Mouse (Mus musculus): ENCODE results near the gene Wwc2.
A peak's percentile ranks its signal among the peaks of the same experiment; 100 is the strongest.
"Not testable (repeated sequence)": the region's sequence is repeated elsewhere in the genome, so short reads cannot be mapped to it uniquely, and the experiment has no call there.

Wwc2 gene

DNA sequence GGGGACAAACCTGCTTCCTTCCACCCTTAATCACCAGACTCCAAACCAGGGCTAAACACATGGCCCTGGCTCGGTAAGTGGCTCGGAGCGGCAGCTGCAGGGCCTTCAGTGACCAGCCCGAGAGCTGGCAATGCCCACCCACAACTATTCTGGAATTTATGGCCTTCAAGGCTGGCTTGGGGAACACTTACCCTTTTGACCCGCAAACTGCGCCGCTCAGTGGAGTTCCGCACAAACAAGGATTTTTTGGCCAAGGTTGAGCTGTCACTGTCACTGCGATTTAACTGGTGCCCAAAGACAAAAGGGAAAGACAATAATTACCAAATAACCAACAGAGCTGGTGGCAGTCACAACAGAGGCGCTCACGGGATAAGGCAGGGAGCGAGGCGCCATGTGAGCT lies 144.8 kb downstream of the Wwc2 start:
- DNase-seq: peak in 1 of 2 experiments; percentile 18

DNA sequence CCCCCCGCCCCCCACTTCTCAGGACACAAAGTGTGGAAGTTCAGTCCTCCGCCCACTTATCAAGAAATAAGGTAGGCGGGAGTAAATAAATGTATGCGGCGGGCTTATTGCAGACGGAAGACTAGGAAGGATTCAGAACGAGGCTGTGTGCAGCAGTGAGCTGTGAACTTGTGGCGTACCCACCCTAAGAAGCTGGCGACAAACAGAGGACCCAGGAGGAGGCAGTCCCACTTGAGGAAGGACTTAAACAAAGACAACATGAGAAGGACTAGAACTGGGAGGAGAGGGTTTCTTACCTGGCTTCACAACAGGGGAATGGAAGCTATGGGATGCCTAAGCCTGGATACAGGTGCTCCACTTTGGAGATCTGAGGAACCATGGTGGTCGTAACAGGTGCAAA lies 147.1 kb downstream of the Wwc2 start:
- no peak for DNase-seq

DNA sequence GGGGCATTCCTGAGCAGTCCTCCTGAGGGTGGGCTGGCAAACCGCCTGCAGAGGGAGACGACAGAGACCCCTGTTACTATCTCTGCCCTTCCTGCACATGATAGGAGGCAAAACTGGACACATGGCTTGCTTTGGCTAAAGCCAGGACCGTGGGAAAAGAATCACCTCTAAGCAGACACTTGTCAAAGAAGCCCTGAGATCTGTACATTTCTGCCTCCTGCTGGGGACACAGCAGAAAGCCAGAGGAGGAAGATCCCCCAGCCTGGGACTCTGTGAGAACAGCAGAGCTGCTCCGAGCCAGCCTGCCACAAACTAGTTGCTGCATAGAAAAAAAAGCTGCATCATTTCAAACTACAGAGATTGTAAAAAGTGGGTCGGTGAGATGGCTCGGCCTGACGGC lies 147.7 kb downstream of the Wwc2 start:
- no peak for DNase-seq

GRCm38 (mm10) chr8:47833944-47834343 lies 156.8 kb downstream of the Wwc2 start:
- no peak for DNase-seq

DNA sequence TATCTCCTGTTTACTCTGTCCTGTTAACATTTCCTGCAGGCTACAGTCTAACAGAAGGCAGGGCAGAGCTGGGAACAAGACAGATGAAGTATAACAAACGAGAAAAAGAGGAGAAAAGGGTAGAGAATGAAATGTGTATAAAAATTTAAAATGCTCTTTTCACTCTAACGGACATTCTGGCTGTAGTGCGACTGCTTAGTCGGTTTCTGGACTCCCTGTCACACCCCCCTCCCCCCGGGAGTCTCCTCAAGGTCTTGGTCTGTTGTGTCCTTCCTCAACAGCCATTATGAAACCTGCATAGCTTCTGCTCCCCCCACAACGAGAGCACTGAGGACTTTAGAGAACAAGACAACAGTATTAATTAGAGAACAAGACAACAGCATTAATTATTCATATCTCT lies 158.1 kb downstream of the Wwc2 start:
- no peak for DNase-seq

- DNase-seq: no peak
These were observed 163.8 kb downstream of the Wwc2 start for GRCm38 (mm10) chr8:47826911-47827310.

- DNase-seq: no peak
These were observed 165.1 kb downstream of the Wwc2 start for GRCm38 (mm10) chr8:47825596-47825995.

DNA sequence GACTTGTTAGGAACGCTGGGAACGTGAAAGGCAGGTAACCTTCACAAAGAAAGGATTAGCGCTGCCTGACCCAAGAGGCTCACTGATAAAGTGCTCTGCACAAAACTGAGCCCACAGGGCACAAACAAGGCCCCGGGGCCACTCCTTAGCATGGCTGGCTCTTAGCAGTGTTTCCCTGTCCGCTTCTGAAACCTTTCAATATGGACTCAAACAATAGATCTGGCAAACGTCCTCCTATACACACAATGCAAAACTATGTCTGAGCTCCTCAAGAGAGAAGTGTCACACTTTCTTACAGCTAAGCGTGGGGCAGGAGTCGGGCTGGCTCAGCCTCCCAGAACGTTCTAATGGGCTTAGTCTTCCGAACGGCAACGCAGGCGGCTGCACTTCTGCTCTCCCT lies 166.5 kb downstream of the Wwc2 start, which contains the start of gene Cldn22:
Gene Cldn22, plus strand, starts transcription at position 301 of the 400 bp plus-strand sequence.
- no peak for DNase-seq

DNA sequence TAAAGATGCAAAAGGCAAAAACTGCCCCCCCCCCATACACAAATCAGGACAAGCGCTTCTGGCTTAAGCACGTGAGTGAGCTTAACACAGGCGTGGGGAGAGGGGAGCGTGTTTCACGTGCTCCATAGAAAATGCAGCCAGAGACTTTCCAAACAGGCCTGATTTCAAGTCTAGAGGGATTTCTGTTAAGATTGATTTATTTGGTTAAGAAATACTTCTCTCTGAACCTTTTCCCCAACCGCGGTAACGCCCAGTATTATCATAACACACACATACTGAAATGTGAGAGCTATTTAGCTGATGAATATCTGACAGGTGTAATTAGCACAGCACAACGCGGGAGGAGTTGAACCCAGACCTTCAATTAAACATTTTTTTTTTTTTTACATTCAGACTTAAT lies 166.9 kb downstream of the Wwc2 start:
- no peak for DNase-seq

GRCm38 (mm10) chr8:47822541-47822940 lies 168.2 kb downstream of the Wwc2 start:
- not testable (repeated sequence) for DNase-seq

GRCm38 (mm10) chr8:47821843-47822242 lies 168.9 kb downstream of the Wwc2 start, which contains the start of gene Cldn24:
Gene Cldn24, plus strand, starts transcription at chr8:47822143.
- DNase-seq: no peak

DNA sequence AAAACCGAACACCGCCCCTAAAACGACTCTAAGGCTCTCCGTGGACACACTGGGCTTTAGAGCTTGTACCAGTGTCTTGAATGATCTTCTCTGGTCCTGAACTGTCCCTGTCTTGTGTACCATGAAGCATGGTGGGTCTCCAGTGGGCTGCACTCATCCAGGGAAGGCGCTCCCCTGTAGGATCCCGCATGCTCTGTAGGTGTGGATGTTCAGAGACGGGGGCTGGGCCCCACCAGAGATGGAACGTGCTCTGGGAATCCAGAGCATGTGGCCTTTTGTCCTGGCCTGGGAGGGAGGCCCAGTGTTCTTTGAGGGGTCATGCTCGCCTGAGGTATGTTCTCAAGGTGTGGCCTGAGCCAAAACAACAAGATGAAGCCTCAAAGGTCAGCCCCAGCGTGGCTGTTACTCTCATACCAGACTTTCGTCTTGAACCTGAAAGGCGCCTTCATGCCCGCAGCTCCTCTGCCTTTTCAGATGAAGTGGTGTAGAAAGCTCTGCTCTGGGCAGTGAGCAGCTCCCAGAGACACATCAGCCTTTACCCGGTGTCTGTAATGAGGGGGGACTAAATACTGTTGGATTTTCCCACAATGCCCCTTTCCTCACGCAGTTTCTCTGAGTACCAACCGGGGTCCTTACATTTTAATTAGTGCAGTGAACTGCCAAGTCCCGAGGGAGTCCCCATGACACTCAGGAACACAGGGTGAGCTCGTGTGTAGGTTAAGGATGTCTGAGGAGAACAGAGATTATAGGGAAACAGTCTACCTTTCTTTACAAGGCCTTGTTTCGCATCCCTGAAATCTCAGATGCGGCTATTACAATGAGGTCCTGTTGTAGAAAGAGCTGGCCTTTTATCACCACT lies 169.6 kb downstream of the Wwc2 start:
- peak in 1 of 2 experiments; percentile 34 for DNase-seq

- DNase-seq: no peak
These were observed 171.7 kb downstream of the Wwc2 start for GRCm38 (mm10) chr8:47819034-47819433.

GRCm38 (mm10) chr8:47811221-47811620 lies 179.5 kb downstream of the Wwc2 start:
- no peak for DNase-seq

- no peak for DNase-seq
These were observed 180.1 kb downstream of the Wwc2 start for GRCm38 (mm10) chr8:47810666-47811015.

GRCm38 (mm10) chr8:47809970-47810665 lies 180.6 kb downstream of the Wwc2 start:
- DNase-seq: no peak

- DNase-seq: no peak
These were observed 186.5 kb downstream of the Wwc2 start for GRCm38 (mm10) chr8:47804262-47804661.

DNA sequence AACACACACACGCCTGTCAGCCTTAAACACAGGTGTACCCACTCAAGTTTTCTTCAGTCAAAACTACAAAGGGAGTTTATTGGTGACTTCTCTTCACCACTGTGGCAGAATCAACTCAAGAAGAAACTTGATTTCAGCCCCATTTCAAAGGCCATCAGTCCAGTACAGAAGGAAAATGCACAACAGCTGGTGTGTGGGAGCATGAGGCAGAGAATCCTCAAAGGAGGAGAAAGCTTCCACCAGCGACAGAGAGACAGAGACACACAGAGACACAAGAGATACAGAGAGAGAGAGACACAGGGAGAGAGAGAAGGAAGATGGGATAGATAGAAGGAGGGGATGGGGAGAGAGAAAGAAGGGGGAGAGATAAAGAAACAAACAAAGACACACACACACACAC lies 188.4 kb downstream of the Wwc2 start:
- no peak for DNase-seq

DNA sequence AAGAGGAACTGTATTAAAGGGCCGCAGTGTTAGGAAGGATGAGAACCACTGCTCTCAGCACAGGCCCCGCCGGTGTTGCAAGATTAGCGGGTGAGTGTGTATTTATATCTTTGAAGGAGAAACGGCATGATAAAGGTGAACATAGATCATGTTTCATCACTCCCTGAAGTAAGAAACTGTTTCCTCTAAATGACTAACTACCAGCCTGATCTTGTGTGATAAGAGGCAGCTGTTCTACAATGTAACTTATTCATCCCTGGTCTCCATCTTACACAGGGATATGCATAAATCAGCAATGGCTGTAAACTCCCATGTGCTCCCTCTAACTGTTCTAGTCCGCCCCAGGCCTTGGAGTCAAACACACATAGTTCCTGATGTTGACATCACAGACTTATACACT lies 191.3 kb downstream of the Wwc2 start:
- DNase-seq: no peak

DNA sequence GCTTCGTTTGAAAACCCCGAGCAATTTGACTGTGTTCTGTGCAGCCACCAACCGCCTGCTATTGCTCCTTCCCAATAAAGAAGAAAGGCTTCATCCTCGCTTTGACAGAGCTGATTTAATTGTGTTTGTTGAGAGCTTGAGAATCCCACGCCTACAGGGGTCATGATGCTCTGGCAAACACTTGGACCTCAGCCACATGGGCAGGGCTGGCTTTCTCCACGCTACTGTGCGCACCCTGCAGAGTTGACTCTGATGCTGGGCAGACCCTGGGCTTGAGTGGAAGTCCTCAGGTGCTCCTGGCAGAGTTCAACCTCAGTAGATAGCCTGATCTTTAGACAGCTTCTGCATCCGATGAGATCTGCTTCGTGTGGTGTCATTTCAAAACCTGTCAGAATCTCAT lies 198.7 kb downstream of the Wwc2 start:
- no peak for DNase-seq

GRCm38 (mm10) chr8:47787705-47788104 lies 203.0 kb downstream of the Wwc2 start:
- DNase-seq: no peak

DNA sequence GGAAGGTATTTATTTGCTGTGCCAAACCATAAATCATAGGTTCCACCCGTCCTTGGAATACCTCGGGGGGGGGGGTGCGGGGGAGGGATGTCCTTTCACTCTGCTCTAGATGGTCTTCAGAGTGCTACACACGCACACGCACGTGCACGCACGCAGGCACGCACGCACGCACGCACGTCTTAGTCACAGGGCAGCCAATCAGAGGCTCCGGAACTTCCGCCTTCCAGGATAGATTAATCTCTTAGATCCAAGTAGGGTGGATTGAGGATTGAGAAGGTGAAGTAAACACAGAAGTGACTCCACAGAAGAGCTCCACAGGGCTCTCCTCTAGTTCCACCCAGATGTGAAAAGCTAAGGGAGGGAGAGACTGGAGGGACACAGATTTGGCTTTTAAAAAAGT lies 204.4 kb downstream of the Wwc2 start:
- DNase-seq: no peak

GRCm38 (mm10) chr8:47784436-47784835 lies 206.3 kb downstream of the Wwc2 start:
- DNase-seq: no peak

DNA sequence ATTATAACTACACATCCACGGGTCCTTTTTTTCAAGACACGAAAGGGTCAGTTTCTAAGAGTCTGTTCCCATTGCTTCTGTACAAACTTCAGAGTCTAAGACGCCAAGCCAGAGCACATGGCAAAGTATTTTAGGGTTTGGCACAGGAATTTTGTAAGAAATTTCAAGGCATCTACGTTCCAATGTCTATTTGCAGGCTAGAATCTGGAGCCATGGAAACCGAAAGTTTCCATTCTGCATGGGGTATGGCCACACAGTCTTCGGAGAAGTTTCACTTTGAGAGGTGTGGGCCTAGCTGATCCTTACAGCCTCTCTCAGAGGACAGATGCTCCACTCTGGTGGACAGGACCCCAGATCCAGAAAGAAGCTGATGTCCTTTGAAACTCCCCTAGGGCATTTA lies 206.8 kb downstream of the Wwc2 start:
- DNase-seq: no peak

All from kidney, adult 8-10 months (tissue).